Mouse (Mus musculus) B cell, adult 62 days (primary cell): Measurements from ENCODE around the gene Wbp2. TPM values are rescaled to one million over a fixed set of nuclear protein-coding genes. Genes with fewer than 3 reads are reported as not detected.

Source experiments
- total RNA-seq: library from RNA; stranded (reverse); gene quantifications from 4 replicates; pipeline ENCODE4 v1.2.4, GENCODE M21; 2023

The Wbp2 gene
- total RNA-seq = 281 to 313 TPM (median 301 TPM) in 4 replicates

DNA sequence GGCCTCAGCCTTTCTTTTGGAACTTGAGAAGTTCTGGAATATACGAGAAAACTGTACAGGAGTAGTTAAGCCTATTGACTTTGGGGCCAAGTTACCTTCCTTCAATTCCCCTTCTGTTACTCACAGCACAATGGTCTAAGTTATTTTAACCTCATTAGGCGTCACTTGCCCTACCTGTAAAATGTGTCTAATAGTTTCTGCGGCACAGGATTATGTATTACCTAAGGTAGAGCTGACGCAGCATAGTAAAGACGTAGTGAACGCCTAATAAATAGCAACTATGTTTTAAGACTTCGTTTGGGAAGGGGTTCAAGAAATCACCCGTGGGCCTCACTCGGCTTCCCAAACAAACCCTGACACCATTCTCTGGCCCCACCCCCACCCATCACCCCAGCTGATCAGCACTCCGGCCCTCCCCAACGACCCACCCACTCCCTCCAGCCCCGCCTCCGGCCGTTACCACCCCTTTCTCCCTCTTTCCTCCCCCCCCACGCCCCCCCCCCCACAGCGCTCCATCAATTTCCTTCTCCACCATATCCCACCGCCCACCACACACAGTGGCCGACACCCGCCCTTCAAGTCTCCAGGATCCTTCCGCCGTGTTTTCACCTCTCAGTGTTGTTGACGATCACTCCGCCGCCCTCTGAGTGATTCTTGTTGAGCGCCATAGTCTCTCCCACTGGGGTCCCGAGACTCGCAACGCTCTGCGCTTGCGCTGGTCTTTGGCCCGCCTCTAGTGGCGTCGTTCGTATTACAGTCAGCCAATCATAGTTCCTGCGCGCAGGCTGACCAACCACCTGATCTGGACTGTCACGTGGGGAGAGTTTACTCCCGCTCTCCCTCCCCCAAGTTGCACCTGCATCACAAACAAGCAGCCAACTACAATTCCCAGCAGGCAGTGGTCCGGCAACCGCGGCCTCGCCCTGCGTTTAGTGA, at the start of gene Wbp2:
Gene Wbp2, minus strand, starts transcription at position 738 of the 936 bp plus-strand sequence.

DNA sequence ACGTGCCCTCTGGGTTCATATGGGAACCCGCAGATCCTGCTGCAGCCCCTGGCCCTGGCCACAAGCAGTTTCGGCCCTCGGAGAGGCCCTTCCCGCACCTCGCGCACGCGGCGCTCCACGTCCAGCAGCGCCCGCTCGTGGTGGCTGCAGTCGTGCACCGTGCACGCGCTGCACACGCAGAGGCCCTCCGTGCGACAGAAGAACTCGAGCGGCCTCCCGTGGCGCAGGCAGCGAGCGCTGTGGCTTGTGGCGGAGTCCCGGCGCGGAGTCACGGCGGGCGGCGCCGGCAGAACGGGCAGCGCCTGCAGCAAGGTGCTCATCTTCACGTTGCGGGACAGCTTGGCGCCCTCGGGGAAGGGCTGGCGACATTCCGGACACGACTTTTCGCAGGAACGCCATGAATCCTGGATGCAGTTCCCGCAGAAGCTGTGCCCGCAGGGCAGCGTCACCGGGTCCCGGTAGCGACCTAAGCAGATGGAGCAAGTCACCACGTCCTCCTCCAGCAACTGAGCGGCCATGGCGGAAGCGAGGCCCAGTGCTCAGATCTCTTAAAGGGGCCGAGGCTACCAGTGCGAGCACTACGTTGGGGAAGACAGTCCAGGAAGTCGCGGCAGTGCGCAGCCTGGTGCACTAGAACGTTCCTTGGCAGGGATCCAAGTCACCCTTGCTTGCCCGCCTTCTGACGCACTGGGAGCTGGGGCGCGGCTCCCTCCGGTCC, 43.9 kb upstream of the Wbp2 start, which contains the start of gene Trim65:
Gene Trim65, minus strand, starts transcription at position 641 of the 718 bp plus-strand sequence.

DNA sequence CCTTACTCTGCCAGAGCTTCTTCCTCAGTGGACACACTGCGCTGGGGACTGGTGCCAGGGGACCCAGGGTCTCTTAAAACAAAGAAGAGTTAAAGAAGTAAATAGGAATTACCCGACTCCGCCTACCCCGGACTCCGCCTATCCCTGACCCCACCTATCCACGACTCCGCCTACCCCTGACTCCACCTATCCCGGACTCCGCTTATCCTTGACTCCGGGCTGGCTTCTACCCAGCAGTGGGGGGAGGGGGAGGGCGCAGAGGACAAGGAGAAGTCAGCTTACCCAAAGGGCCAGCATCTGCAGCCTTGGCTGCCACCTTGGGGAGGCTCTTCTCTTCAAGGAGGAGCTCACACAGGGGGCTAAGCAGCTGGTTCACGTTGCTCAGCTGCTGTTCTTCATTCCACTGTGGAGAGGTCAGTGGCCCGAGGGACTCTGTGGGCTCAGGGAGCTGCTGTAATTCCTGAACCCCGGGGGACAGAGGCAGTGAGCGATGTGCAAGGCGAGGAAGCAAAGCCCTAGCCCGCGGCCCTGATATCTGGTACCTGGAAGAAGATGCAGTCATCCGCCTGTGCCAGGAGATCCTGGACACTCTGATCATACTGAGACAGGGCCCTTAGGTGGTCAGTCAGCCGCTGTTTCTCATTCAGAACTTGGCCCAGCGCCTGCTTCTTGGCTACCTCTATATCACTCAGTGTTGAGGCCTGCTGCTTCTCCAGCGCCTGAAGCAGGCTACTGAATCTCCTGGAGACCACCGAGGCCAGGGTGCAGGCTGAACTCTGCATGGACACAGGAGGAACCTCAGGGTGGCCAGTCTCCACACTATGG, 40.6 kb upstream of the Wbp2 start, which contains the start of gene Trim47:
Gene Trim47, minus strand, starts transcription at position 55 of the 825 bp plus-strand sequence.

GRCm38 (mm10) chr11:116077446-116078204, 9.2 kb downstream of the Wbp2 start, which contains the start of gene Unc13d:
Unc13d (minus strand) TSS chr11:116077961.

DNA sequence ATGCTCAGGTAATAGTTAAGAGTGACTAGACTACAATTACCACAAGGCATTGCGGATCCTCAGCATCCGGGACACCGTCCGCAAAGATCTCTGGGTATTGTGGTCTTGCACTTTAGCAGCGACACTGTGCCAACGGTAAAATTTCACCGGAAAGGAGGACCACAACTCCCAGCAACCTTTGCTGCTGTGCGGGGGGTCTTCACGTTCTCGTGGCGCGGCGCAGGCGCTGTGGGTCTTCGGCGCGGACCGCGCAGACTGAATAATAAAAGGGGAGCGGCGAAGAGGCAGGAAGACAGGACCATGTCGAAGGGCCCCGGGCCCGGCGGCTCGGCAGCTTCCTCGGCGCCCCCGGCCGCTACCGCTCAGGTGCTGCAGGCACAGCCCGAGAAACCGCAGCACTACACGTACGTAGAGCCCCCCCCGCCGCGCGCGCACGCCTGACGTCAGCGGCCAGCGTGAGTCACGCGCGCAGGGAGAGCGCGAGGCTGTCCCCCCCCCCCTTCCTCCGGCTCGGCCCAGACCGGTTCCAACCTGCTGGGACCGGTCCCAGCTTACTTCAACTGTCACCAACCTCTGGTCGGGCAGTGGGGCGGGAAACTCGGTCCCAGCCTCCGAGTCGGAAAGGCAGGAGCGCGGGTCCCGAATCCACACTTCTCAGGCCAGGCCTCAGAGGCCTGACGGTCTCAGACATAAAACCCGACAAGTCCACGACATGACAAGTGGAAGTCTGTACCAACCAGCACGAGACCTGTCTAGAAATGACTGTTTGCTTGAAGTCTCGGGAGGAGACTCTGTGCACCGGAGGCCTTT, 56.5 kb downstream of the Wbp2 start, which contains the start of gene Unk:
Gene Unk, plus strand, starts transcription at position 235 of the 810 bp plus-strand sequence.

Other genes starting within 250 kb of the Wbp2 start
- 0.39 to 0.54 TPM (median 0.53 TPM) in 3 of 4 replicates, not detected in the other for gene Myo15b, start 228.6 kb downstream of the Wbp2 start, total RNA-seq
- not detected in 4 replicates for gene Smim5, start 187.0 kb downstream of the Wbp2 start, total RNA-seq
- not detected in 4 replicates for gene Smim6, start 175.0 kb downstream of the Wbp2 start, total RNA-seq
- gene Sap30bp, start 153.7 kb downstream of the Wbp2 start, total RNA-seq = 38.0 to 55.8 TPM (median 40.2 TPM) in 4 replicates
- 55.1 to 64.6 TPM (median 58.9 TPM) in 4 replicates for gene Recql5, start 153.5 kb downstream of the Wbp2 start, total RNA-seq
- 0.18 to 1.8 TPM (median 0.19 TPM) in 3 of 4 replicates, not detected in the other for gene Itgb4, start 112.3 kb downstream of the Wbp2 start, total RNA-seq
- gene Galk1, start 74.3 kb downstream of the Wbp2 start, total RNA-seq = 17.5 to 20.1 TPM (median 19.0 TPM) in 4 replicates
- gene H3f3b, start 59.0 kb downstream of the Wbp2 start, total RNA-seq = 3,317 to 3,559 TPM (median 3,439 TPM) in 4 replicates
- 81.4 to 104 TPM (median 94.5 TPM) in 4 replicates for gene Unk, start 56.7 kb downstream of the Wbp2 start, total RNA-seq
- 51.9 to 63.8 TPM (median 57.8 TPM) in 4 replicates for gene Unc13d, start 9.0 kb downstream of the Wbp2 start, total RNA-seq
- gene Trim47, start 40.2 kb upstream of the Wbp2 start, total RNA-seq = 0.36 to 2.8 TPM (median 0.91 TPM) in 4 replicates
- 34.0 to 37.5 TPM (median 35.3 TPM) in 4 replicates for gene Trim65, start 44.1 kb upstream of the Wbp2 start, total RNA-seq
- 55.2 to 60.4 TPM (median 56.1 TPM) in 4 replicates for gene Mrpl38, start 51.9 kb upstream of the Wbp2 start, total RNA-seq
- gene Fbf1, start 81.2 kb upstream of the Wbp2 start, total RNA-seq = 34.0 to 40.7 TPM (median 37.1 TPM) in 4 replicates
- 44.4 to 61.0 TPM (median 49.8 TPM) in 4 replicates for gene Ten1, start 111.9 kb upstream of the Wbp2 start, total RNA-seq
- 28.1 to 37.5 TPM (median 32.6 TPM) in 4 replicates for gene Acox1, start 112.0 kb upstream of the Wbp2 start, total RNA-seq
- 0.09 to 0.27 TPM (median 0.23 TPM) in 4 replicates for gene Evpl, start 151.1 kb upstream of the Wbp2 start, total RNA-seq
- gene Srp68, start 187.2 kb upstream of the Wbp2 start, total RNA-seq = 52.0 to 58.7 TPM (median 55.8 TPM) in 4 replicates
- not detected in 4 replicates for gene Galr2, start 193.9 kb upstream of the Wbp2 start, total RNA-seq
- 55.3 to 60.5 TPM (median 56.7 TPM) in 4 replicates for gene Exoc7, start 220.2 kb upstream of the Wbp2 start, total RNA-seq
- gene Foxj1, start 248.4 kb upstream of the Wbp2 start, total RNA-seq = 1.3 to 2.1 TPM (median 1.5 TPM) in 4 replicates